Mouse (Mus musculus) adrenal gland, adult 18-20 months (tissue): ENCODE measurements around the gene Cyfip1. TPM values are rescaled to one million over a fixed set of nuclear protein-coding genes. Genes with fewer than 3 reads are reported as not detected.

ENCODE experiments used
- DNase-seq, 2 experiments: peaks; one replicate each; pipeline ENCODE4 v3.0.0; 2021 to 2022; ENCODE audit warnings: low spot score in 2 of 2
- total RNA-seq, 2 experiments: library from RNA; stranded (reverse); gene quantifications; 1 replicate in 1 of 2; 2 replicates in 1 of 2; pipeline ENCODE4 v1.2.3; 2021

The Cyfip1 gene
- total RNA-seq, 2 experiments from 2014 or later: 53.8 to 69.4 TPM

DNA sequence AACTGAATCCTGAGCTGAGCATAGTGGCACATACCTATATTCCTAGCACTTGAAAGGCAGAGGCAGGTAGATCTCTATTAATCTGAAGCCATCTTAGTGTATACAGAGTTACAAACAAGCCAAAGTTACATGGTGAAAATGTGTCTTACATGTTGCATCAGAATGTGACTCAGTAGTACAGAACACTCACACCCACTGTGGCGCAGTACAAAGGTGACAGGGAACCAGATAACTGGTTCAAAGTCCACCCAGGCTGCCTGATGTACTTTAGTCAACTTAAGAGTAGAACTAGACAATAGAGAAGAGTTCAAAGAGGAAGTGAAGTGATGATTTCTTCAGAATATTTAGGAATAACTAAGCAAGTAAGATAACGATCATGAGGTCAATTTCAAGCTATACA, 93.5 kb downstream of the Cyfip1 start:
- DNase-seq: no peak

DNA sequence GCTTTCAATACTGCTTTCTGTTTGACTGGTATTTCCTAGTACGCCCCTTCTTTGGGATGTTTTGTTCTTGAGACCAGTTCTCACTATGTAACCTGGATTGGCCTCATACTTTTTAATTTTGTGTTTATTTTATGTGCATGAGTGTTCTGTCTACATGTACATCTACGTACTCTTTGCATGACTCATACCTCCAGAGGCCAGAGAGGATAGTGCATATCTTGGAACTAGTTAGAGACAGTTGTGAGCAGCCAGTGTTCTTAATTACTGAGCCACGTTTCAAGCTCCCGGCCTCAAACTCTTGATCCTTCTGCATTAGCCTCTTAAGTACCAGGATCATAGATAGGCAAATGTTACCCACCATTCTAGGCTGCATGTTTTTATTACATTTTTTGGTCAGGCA, 96.8 kb downstream of the Cyfip1 start:
- DNase-seq: no peak

DNA sequence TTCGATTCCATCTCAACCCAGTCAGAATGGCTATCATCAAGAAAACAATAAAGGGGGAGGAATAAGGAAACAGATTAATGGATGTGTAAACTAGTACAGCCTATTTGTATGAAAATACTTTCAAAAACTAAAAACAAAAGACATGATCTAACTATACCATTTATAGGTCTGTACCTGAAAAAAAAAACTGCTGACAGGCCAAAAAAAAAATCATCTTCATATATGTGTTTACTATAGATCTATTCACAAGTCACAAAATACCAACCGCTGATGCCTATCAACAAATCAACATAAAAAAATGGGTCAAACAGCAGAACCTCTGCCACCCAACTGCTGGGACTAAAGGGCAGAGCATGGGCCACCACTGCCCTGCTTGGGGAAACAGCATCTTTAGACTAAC, 114.5 kb downstream of the Cyfip1 start:
- DNase-seq: no peak

DNA sequence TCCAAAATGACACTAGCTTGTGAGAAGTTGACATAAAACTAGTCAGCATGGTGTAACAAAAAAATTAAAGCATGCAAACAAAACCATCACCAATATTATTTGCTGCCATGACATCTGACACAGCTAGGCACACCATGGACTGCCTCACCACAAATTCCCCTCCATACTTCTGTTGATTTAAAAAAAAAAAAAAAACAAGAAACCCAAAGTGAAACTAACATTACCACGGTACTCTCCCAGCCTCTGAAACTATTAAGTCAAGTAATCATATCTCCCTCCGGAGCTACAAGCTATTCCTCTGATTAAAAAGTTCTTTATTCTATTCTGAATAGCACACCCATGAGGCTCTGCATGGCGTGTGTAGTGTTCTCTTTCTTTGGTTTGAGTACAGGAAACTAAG, 115.6 kb downstream of the Cyfip1 start:
- no peak for DNase-seq

DNA sequence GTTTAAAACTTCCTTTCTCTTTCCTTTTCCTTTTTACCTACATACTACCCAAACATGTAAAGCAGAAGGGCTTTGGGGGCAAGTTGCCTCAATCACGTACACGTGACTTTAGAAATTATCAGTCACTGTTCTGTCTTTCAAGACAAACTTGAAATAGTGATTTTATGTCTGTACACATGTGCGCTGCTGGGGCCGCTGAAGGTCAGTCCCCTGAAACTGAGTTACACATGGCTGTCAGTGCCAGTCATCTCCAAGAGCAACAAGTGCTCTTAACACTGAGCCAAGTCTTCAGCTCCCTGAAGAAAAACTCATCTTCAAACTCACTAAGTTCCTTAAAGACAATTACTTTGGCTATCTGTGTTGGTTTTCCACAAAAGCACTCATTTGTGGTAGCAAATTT, 116.4 kb downstream of the Cyfip1 start:
- no peak for DNase-seq

DNA sequence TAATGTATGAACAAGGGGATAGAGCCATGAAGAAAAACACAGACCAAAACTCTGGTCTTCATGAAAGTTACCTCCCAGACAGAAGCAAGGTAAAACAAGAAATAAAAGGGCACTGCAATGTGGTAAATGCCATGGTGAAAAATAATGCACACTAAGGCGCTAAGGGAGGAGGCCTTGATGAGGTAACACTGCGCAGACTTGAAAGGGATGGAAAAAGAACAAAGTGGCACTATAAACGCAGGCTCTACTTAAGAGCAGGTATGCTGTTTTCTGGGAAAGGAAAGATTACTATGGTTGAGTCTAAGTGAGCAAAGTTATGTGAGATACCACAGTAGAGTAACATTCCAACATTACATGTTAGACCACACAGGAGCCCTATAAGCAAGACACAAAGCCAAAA, 118.3 kb downstream of the Cyfip1 start:
- no peak for DNase-seq

DNA sequence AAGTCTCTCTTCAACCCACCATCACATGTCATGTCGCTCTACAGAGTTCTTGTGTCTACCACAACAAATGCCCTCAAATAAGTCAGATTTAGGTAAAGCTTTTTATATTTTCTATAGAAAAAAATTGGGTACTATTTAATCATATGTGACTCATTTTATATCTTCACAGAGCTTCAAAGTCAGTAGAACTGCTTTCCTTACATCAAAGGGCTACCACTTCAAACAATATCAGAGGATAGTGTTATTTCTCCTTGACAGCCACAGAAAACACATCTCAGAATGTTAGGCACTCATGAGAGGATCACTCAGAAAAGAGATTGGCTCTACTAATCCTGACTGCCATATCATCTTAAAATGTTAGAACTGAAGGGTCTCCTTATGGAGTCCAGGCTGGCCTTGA, 119.0 kb downstream of the Cyfip1 start:
- DNase-seq: no peak

DNA sequence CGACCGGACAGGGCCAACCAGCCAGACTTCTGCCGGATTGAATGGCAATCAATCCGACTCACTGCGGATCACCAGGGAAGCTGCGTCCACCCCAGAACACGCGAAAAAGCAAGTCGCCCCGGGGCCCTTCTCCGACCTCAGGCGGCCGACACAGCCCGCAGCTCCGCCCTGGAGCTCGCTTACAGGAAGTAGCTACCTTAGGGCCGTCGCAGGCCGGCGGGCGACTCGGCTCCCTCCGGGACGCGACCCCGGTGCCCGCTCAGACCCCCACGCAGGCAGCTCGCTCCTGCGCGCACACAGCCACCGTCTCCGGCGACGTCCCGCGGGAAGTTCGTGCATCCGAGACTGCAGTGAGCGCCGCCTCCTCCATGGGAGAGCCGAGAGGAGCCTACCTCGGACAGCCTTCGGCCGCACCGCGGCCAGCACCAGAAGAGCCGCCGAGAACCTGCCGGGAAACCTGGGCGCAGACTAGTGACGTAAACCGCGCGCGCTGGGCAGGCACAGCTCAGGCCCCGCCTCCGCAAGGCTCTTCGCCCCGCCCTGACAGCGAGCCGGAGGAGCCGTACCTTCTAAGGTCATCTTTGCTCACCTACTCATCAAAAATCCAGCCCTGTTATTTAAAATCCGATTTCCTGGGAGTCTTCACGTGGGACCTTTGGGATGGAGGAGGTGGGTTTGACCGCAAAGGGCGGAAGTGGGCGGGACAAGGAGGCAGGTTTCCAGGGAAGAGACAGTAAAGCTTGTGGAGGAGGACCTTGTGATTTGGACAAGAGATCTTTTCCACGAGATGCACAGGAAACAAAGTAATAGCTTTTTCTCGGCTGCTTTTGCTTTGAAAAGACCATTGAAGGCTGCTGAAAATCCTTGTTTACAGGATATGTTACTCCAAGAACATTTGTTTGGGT, 120.7 kb downstream of the Cyfip1 start, which contains the start of gene Nipa2:
Gene Nipa2 (minus strand): TSS at position 473 of the 905 bp plus-strand sequence.
- peak; percentile 96 for DNase-seq

DNA sequence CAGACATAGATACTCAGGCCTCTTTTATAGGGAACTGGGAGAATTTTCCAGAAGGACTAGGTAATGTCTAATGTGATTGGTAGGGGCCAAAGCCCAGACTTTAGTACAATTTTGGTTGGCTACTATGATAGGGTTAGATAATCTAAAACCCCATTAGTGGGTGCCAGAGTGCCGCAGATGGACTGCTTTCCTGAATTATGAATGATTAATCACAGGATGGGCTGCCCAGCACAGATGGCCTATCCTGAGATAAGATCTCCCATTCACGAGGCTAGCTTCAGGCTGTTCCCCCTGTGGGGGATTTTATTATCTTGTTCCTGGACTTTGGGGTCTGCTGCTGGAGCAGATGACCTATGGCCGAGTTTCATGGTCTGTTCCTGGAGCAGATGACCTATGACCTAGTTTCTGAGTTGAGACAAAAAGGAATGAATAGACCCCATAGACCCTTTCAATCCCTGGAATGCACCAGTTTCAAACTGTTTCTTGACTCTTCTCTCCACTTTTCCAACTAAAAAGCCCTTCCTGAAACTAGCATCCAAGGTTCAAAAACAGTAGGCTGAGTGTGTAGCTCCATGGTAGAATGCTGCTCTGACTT, 125.4 kb downstream of the Cyfip1 start:
- no peak for DNase-seq

DNA sequence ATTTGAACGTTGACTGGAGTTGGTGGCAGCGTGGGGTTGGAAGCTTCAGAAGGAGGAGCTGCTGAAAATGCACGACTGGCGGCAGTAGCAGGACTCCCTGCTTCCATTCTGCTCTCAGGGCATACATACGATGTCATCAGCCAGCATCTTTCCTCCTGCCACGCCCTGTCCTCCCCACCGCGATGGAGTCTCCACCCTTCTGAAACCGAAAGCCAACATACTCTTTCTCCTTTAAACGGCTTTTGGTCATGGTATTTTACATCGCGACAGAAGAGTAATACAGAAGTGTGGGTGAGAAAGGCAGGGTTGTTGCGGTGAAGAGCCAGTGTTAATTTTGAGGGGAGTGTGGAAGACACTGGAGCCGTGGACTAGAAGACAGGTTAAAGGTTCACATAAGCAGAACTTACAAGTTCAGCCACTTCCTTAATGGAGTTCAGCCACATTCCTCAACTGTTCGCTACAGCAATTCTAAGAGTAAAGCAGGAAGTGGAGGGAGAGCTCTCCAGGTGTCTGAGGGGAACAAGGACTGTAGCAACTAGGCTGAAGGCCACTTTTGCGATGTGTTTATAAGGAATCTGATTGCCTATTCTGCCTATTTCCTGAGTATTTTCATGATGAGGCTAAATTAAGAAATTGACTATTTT, 126.8 kb downstream of the Cyfip1 start:
- DNase-seq: no peak

DNA sequence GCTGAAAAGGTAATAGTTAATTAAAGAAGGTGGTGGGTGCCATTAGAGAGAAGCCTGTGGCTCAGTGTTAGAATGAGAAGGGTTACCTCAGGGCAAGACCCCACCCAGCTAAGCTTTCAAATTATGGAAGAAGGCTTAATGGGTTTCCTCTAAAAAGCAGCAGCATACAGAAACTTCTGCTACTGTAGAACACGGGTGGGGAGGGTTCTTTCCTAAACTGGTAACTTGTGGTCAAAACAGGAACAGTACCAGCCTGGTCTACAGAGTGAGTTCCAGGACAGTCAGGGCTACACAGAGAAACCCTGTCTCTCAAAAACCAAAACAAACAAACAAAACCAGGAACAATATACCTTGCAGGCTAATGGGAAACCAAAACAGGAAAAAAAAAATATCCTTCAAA, 127.9 kb downstream of the Cyfip1 start:
- DNase-seq: no peak

DNA sequence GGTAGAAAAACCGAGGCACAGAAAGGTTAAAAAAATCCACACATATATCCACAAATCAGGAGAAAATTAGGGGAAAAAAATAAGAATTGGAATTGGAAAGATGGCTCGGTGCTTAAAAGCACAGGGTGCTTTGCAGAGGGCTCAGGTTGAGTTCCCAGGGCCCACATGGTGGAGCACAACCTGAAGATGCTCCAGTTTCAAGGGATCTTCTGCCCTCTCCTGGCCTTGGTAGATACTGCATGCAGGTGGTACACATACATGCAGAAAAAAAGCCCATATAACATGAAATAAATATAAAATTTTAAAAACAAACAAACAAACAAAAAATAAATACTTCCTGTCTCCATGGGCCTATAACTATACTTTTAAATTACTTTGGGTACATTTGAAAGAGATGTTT, 132.9 kb downstream of the Cyfip1 start:
- no peak for DNase-seq

DNA sequence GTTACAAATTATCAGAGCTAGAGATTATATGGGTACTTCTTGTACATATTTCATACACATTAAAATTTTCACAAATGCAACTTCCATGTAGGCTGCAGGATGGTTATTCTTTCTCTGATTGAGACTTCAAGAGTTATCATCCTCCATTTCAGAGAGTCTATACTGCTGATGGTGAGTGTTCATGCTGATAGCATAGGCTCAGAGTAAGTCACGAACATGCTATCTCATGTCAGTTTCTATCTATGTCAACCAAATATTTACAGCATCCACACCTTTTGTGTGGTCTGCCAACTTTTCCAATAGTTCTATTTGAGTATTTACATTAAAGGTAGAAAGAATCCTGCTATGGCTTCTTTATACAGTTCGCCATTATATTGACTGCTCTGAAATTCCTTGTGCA, 140.0 kb downstream of the Cyfip1 start:
- no peak for DNase-seq

Other genes starting within 250 kb of the Cyfip1 start
- gene Siglech, start 73.6 kb upstream of the Cyfip1 start, total RNA-seq: under 1 TPM; 0.23 to 0.77 TPM
- 10 to 100 TPM; 10.7 to 15.4 TPM for gene Tubgcp5, start 47.6 kb upstream of the Cyfip1 start, total RNA-seq
- 10 to 100 TPM; 46.9 to 53.2 TPM for gene Nipa2, start 120.7 kb downstream of the Cyfip1 start, total RNA-seq
- 1 to 10 TPM; 7.1 to 7.2 TPM for gene Nipa1, start 178.2 kb downstream of the Cyfip1 start, total RNA-seq
- 10 to 100 TPM; 50.4 to 52.5 TPM for gene Herc2, start 208.5 kb downstream of the Cyfip1 start, total RNA-seq